Mouse (Mus musculus) kidney, postnatal 14 days (tissue): ENCODE data around the gene Lmf2.

Experiments used
- DNase-seq: peaks from one replicate; pipeline ENCODE4 v3.0.0; 2022; ENCODE audit warnings: mixed read lengths

The Lmf2 gene

GRCm38 (mm10) chr15:89314511-89315189 is 40.8 kb downstream of the Lmf2 start:
- DNase-seq: peak; percentile 39

GRCm38 (mm10) chr15:89314107-89314506 is 41.4 kb downstream of the Lmf2 start:
- DNase-seq: no peak

- no peak for DNase-seq
These were observed 42.1 kb downstream of the Lmf2 start for GRCm38 (mm10) chr15:89313359-89313758.

GRCm38 (mm10) chr15:89309962-89310498 is 45.4 kb downstream of the Lmf2 start:
- no peak for DNase-seq

GRCm38 (mm10) chr15:89308406-89309139 is 46.9 kb downstream of the Lmf2 start:
- DNase-seq: no peak

GRCm38 (mm10) chr15:89307461-89307860 is 48.0 kb downstream of the Lmf2 start:
- no peak for DNase-seq

GRCm38 (mm10) chr15:89305966-89306365 is 49.5 kb downstream of the Lmf2 start:
- no peak for DNase-seq
